Mouse (Mus musculus) heart, adult 2 months (tissue): ENCODE results near the gene Angptl8. TPM values are rescaled to one million over a fixed set of nuclear protein-coding genes. Genes with fewer than 3 reads are reported as not detected.
A peak's percentile ranks its signal among the peaks of the same experiment; 100 is the strongest.

ENCODE experiments used
- DNase-seq, 2 experiments: peaks; one replicate each; pipeline ENCODE4 v3.0.0; 2021
- H3K27ac ChIP-seq: fragments of 200-600 bp; 2 replicates; pipeline ENCODE4 v1.8.1; 2022
- H3K27me3 ChIP-seq: fragments of 200-500 bp; 2 replicates; pipeline ENCODE4 v1.6.1; 2012; ENCODE audit warnings: mild to moderate bottlenecking, low read length, inconsistent platforms, mixed read lengths; ENCODE audit not compliant: control insufficient read depth, insufficient read depth
- H3K36me3 ChIP-seq: fragments of 200-500 bp; 2 replicates; pipeline ENCODE4 v1.6.1; 2012; ENCODE audit warnings: low read length, inconsistent platforms; ENCODE audit not compliant: control insufficient read depth, insufficient read depth
- H3K4me1 ChIP-seq: fragments of 200-500 bp; 2 replicates; pipeline ENCODE4 v1.6.1; 2011; ENCODE audit warnings: low read length; ENCODE audit not compliant: control insufficient read depth, insufficient read depth
- H3K4me3 ChIP-seq: fragments of 200-600 bp; 2 replicates; pipeline ENCODE4 v1.8.1; 2022
- H3K79me2 ChIP-seq: fragments of 200-500 bp; replicated peaks from 2 replicates; pipeline ENCODE4 v1.6.1; 2012; ENCODE audit warnings: mild to moderate bottlenecking, inconsistent platforms, low read length, moderate library complexity, mixed read lengths; ENCODE audit not compliant: control insufficient read depth, insufficient read depth
- H3K9ac ChIP-seq: fragments of 200-500 bp; 2 replicates; pipeline ENCODE4 v1.6.1; 2012; ENCODE audit warnings: low read depth, mild to moderate bottlenecking, control low read depth, inconsistent platforms, low read length, mixed read lengths
- CTCF ChIP-seq: fragments of 200-600 bp; IDR thresholded peaks from 2 replicates; pipeline ENCODE4 v1.8.1; 2022; ENCODE audit warnings: antibody characterized with exemption, mild to moderate bottlenecking, moderate library complexity
- EP300 ChIP-seq: fragments of 200-500 bp; IDR thresholded peaks from 2 replicates; pipeline ENCODE4 v1.6.1; 2011; ENCODE audit warnings: low read depth, low read length, control low read depth; ENCODE audit not compliant: insufficient read depth
- WGBS: fragments of 180-500 bp; shearing (Covaris S2); methylation state at CpG from one replicate; pipeline ENCODE4 v1.1.7; 2018; 5-methylcytosine and 5-hydroxymethylcytosine counted together
- intact Hi-C: fragments of 180-260 bp; cut with DNase I; formaldehyde crosslinking; loops from one replicate; pipeline ENCODE4 v1.15.1; 2025
- microRNA-seq, 2 experiments: library from miRNA; unstranded; fragments of <30 nt; microRNA quantifications; one replicate each; pipeline ENCODE4 v1.2.0; 2021
- polyA plus RNA-seq: library from polyadenylated mRNA; depleted of rRNA; stranded (reverse); fragments of >200 nt; gene quantifications from 2 replicates; pipeline ENCODE4 v1.2.3, GENCODE M21; 2012; rRNA removed
- total RNA-seq, 2 experiments: library from RNA; stranded (reverse); gene quantifications; 2 replicates each; pipeline ENCODE4 v1.2.3; 2021

The Angptl8 gene
- total and polyA plus RNA-seq, 3 experiments, result 2.4 TPM; not detected in 2

DNA sequence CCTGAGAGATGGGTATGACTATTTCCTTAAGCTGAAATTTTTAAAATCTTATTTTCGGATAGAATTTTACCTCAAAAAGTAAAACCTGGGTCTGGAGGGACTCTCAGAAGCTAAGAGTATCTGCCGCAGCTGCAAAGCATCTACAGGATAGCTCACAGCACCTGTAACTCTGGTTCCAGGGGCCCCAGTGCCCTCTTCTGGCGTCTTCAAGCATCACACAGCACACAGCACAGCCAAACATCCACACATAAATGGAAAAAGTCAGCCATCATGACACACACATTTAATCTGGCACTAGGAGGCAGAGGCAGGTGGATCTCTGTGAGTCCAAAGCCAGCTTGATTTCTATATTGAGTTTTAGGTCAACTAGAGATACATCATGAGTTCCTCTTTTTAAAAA, 41.3 kb downstream of the Angptl8 start:
- Histone ChIP-seq H3K9ac (no peak overlapping the region), H3K27ac (no peak overlapping the region), H3K4me3 (no peak overlapping the region), H3K79me2 (no peaks in the 10 kb centered on the region), H3K36me3 (no peaks in the 10 kb centered on the region), H3K27me3 (no peaks in the 10 kb centered on the region), H3K4me1 (no peaks in the 10 kb centered on the region)
- no peak for DNase-seq
- intact Hi-C loops, result loop anchor here (10.0 kb wide), 1 partner anchor 52 kb away; no protein-coding TSS in a partner anchor
- 57% methylated on average over 3 of the region's 3 CpGs for WGBS
- TF ChIP-seq EP300 (no peak), CTCF (peak; percentile 41)

Small RNA genes within 50 kb of the gene (microRNA-seq; reads per million reads assigned to microRNA genes)
- gene Mir7083, result 1.9 to 5.6 reads per million in 2 experiments

Other genes starting within 250 kb of the Angptl8 start
- 10 to 100 TPM; 55.2 to 63.8 TPM for gene Timm29, start 242.8 kb upstream of the Angptl8 start, total RNA-seq
- gene Timm29, start 242.8 kb upstream of the Angptl8 start, polyA plus RNA-seq, result 35.2 and 58.6 TPM in 2 replicates
- 1 to 10 TPM; 6.4 to 8.0 TPM for gene Yipf2, start 242.7 kb upstream of the Angptl8 start, total RNA-seq
- 11.2 and 12.5 TPM in 2 replicates for gene Yipf2, start 242.7 kb upstream of the Angptl8 start, polyA plus RNA-seq
- 10 to 100 TPM; 43.5 to 47.0 TPM for gene Smarca4, start 219.3 kb upstream of the Angptl8 start, total RNA-seq
- 21.5 and 26.5 TPM in 2 replicates for gene Smarca4, start 219.3 kb upstream of the Angptl8 start, polyA plus RNA-seq
- 1 to 10 TPM; 3.4 to 4.2 TPM for gene Ldlr, start 112.0 kb upstream of the Angptl8 start, total RNA-seq
- 7.2 and 10.2 TPM in 2 replicates for gene Ldlr, start 112.0 kb upstream of the Angptl8 start, polyA plus RNA-seq
- gene Spc24, start 75.2 kb upstream of the Angptl8 start, total RNA-seq, result 1 to 10 TPM; 5.1 to 6.8 TPM
- gene Spc24, start 75.2 kb upstream of the Angptl8 start, polyA plus RNA-seq, result 6.0 and 6.2 TPM in 2 replicates
- gene Kank2, start 36.8 kb upstream of the Angptl8 start, total RNA-seq, result 10 to 100 TPM; 57.3 to 62.9 TPM
- 45.3 and 52.7 TPM in 2 replicates for gene Kank2, start 36.8 kb upstream of the Angptl8 start, polyA plus RNA-seq
- 10 to 100 TPM; 25.9 to 33.8 TPM for gene Dock6, start 17.1 kb downstream of the Angptl8 start, total RNA-seq
- 87.9 and 92.7 TPM in 2 replicates for gene Dock6, start 17.1 kb downstream of the Angptl8 start, polyA plus RNA-seq
- gene Rab3d, start 82.7 kb downstream of the Angptl8 start, total RNA-seq, result 10 to 100 TPM; 12.4 to 13.5 TPM
- gene Rab3d, start 82.7 kb downstream of the Angptl8 start, polyA plus RNA-seq, result 22.8 and 27.6 TPM in 2 replicates
- gene Ccdc159, start 92.0 kb downstream of the Angptl8 start, total RNA-seq, result 1 to 10 TPM; 3.0 to 3.4 TPM
- 4.9 and 6.6 TPM in 2 replicates for gene Ccdc159, start 92.0 kb downstream of the Angptl8 start, polyA plus RNA-seq
- gene Tmem205, start 92.0 kb downstream of the Angptl8 start, total RNA-seq, result 10 to 100 TPM; 65.5 to 71.8 TPM
- 96.1 and 129 TPM in 2 replicates for gene Tmem205, start 92.0 kb downstream of the Angptl8 start, polyA plus RNA-seq
- gene Plppr2, start 101.5 kb downstream of the Angptl8 start, total RNA-seq, result 1 to 10 TPM; 2.5 to 2.6 TPM
- gene Plppr2, start 101.5 kb downstream of the Angptl8 start, polyA plus RNA-seq, result 5.3 and 7.5 TPM in 2 replicates
- gene Swsap1, start 120.2 kb downstream of the Angptl8 start, total RNA-seq, result 1 to 10 TPM; 6.5 to 7.4 TPM
- gene Swsap1, start 120.2 kb downstream of the Angptl8 start, polyA plus RNA-seq, result 4.6 and 6.2 TPM in 2 replicates
- 1 to 10 TPM; 1.1 to 1.4 TPM for gene Epor, start 128.0 kb downstream of the Angptl8 start, total RNA-seq
- gene Epor, start 128.0 kb downstream of the Angptl8 start, polyA plus RNA-seq, result 2.1 and 2.5 TPM in 2 replicates
- gene Rgl3, start 153.9 kb downstream of the Angptl8 start, total RNA-seq, result 1 to 10 TPM; 4.2 to 4.8 TPM
- 12.7 and 13.9 TPM in 2 replicates for gene Rgl3, start 153.9 kb downstream of the Angptl8 start, polyA plus RNA-seq
- under 1 TPM in 1 of 2 experiments, not detected in 1; 0.09 TPM for gene Ccdc151, start 167.1 kb downstream of the Angptl8 start, total RNA-seq
- 0.21 TPM in 1 of 2 replicates, not detected in the other for gene Ccdc151, start 167.1 kb downstream of the Angptl8 start, polyA plus RNA-seq
- 10 to 100 TPM; 61.5 to 67.5 TPM for gene Prkcsh, start 167.3 kb downstream of the Angptl8 start, total RNA-seq
- gene Prkcsh, start 167.3 kb downstream of the Angptl8 start, polyA plus RNA-seq, result 42.5 and 46.2 TPM in 2 replicates
- under 1 TPM; 0.08 to 0.09 TPM for gene Elavl3, start 216.5 kb downstream of the Angptl8 start, total RNA-seq
- gene Elavl3, start 216.5 kb downstream of the Angptl8 start, polyA plus RNA-seq, result 0.09 and 0.10 TPM in 2 replicates
- gene Gm49318, start 235.7 kb downstream of the Angptl8 start, total RNA-seq, result under 1 TPM in 1 of 2 experiments, not detected in 1; 0.52 TPM
- not detected in 2 replicates for gene Gm49318, start 235.7 kb downstream of the Angptl8 start, polyA plus RNA-seq
- gene Zfp653, start 235.9 kb downstream of the Angptl8 start, total RNA-seq, result 1 to 10 TPM; 3.8 to 4.7 TPM
- 8.7 and 9.5 TPM in 2 replicates for gene Zfp653, start 235.9 kb downstream of the Angptl8 start, polyA plus RNA-seq
- 100 to 1,000 TPM in 1 of 2 experiments, 10 to 100 TPM in 1; 92.5 to 106 TPM for gene Ecsit, start 249.9 kb downstream of the Angptl8 start, total RNA-seq
- gene Ecsit, start 249.9 kb downstream of the Angptl8 start, polyA plus RNA-seq, result 166 and 169 TPM in 2 replicates